Mouse (Mus musculus) frontal cortex, postnatal 14 days (tissue): ENCODE measurements around the gene Pkp3.
"Not testable (repeated sequence)": the region's sequence is repeated elsewhere in the genome, so short reads cannot be mapped to it uniquely, and the experiment has no call there.

ENCODE experiments used
- DNase-seq, 2 experiments: peaks; one replicate each; pipeline ENCODE4 v3.0.0; 2022; ENCODE audit warnings: low spot score in 2 of 2

Gene Pkp3

GRCm38 (mm10) chr7:141077841-141078240, at the start of gene Pkp3:
Pkp3 (plus strand) TSS chr7:141078218.
- DNase-seq: no peak

GRCm38 (mm10) chr7:141028831-141029230, 49.2 kb upstream of the Pkp3 start, which contains the start of gene Gm17387:
Gm17387 (plus strand) TSS chr7:141029131.
- no peak for DNase-seq

GRCm38 (mm10) chr7:141030390-141030789, 47.6 kb upstream of the Pkp3 start:
- no peak for DNase-seq

GRCm38 (mm10) chr7:141032458-141033167, 45.4 kb upstream of the Pkp3 start:
- no peak for DNase-seq

- DNase-seq: not testable (repeated sequence)
Measured at GRCm38 (mm10) chr7:141036624-141037023, 41.4 kb upstream of the Pkp3 start.

- DNase-seq: no peak
Measured at GRCm38 (mm10) chr7:141038090-141039032, 39.7 kb upstream of the Pkp3 start.

- DNase-seq: no peak
Measured at GRCm38 (mm10) chr7:141039386-141040107, 38.5 kb upstream of the Pkp3 start.

- DNase-seq: no peak
Measured at GRCm38 (mm10) chr7:141040867-141041606, 37.0 kb upstream of the Pkp3 start.

- DNase-seq: no peak
Measured at GRCm38 (mm10) chr7:141041661-141042060, 36.4 kb upstream of the Pkp3 start.

- no peak for DNase-seq
Measured at GRCm38 (mm10) chr7:141042539-141042938, 35.5 kb upstream of the Pkp3 start.

GRCm38 (mm10) chr7:141046931-141047580, 31.0 kb upstream of the Pkp3 start:
- DNase-seq: no peak

- peak in 1 of 2 experiments; percentile 53 for DNase-seq
Measured at GRCm38 (mm10) chr7:141047581-141048225, 30.3 kb upstream of the Pkp3 start.

- DNase-seq: peak in 1 of 2 experiments; percentile 87
Measured at GRCm38 (mm10) chr7:141048226-141049218, 29.5 kb upstream of the Pkp3 start.

- DNase-seq: no peak
Measured at GRCm38 (mm10) chr7:141049326-141049725, 28.7 kb upstream of the Pkp3 start.

- no peak for DNase-seq
Measured at GRCm38 (mm10) chr7:141051060-141051685, 26.8 kb upstream of the Pkp3 start.

- DNase-seq: no peak
Measured at GRCm38 (mm10) chr7:141052016-141052415, 26.0 kb upstream of the Pkp3 start.

- DNase-seq: no peak
Measured at GRCm38 (mm10) chr7:141052421-141052820, 25.6 kb upstream of the Pkp3 start.

- no peak for DNase-seq
Measured at GRCm38 (mm10) chr7:141055785-141056184, 22.2 kb upstream of the Pkp3 start.
